Mouse (Mus musculus): ENCODE measurements around the gene Fancd2os.

Fancd2os gene

GRCm38 (mm10) chr6:113605224-113605545 lies 4.7 kb upstream of the Fancd2os start:
- no peak for DNase-seq (ENCODE audit: low spot score)

GRCm38 (mm10) chr6:113604432-113605223 lies 4.1 kb upstream of the Fancd2os start, which contains the start of gene Brk1:
Gene Brk1, plus strand, starts transcription at chr6:113604772.
- DNase-seq (ENCODE audit: low spot score), result peak; percentile 93

- DNase-seq (ENCODE audit: low spot score), result no peak
These were observed 3.5 kb upstream of the Fancd2os start for GRCm38 (mm10) chr6:113603993-113604392.

GRCm38 (mm10) chr6:113602821-113603220 lies 2.3 kb upstream of the Fancd2os start:
- DNase-seq (ENCODE audit: low spot score), result no peak

GRCm38 (mm10) chr6:113599833-113600232 lies 682 bp downstream of the Fancd2os start:
- DNase-seq (ENCODE audit: low spot score), result peak; percentile 82

- DNase-seq (ENCODE audit: low spot score), result no peak
These were observed 2.6 kb downstream of the Fancd2os start for GRCm38 (mm10) chr6:113597945-113598344.

GRCm38 (mm10) chr6:113592637-113593036 lies 7.9 kb downstream of the Fancd2os start:
- no peak for DNase-seq (ENCODE audit: low spot score)

- no peak for DNase-seq (ENCODE audit: low spot score)
These were observed 13.9 kb downstream of the Fancd2os start for GRCm38 (mm10) chr6:113586466-113587183.

- no peak for DNase-seq (ENCODE audit: low spot score)
These were observed 15.4 kb downstream of the Fancd2os start for GRCm38 (mm10) chr6:113585065-113585464.

GRCm38 (mm10) chr6:113583023-113583422 lies 17.5 kb downstream of the Fancd2os start:
- no peak for DNase-seq (ENCODE audit: low spot score)

GRCm38 (mm10) chr6:113579306-113579705 lies 21.2 kb downstream of the Fancd2os start:
- DNase-seq (ENCODE audit: low spot score), result no peak

GRCm38 (mm10) chr6:113576044-113576443 lies 24.5 kb downstream of the Fancd2os start:
- no peak for DNase-seq (ENCODE audit: low spot score)

- DNase-seq (ENCODE audit: low spot score), result no peak
These were observed 36.0 kb downstream of the Fancd2os start for GRCm38 (mm10) chr6:113564557-113564956.

GRCm38 (mm10) chr6:113559736-113560135 lies 40.8 kb downstream of the Fancd2os start:
- DNase-seq (ENCODE audit: low spot score), result no peak
